Mouse (Mus musculus) bone marrow macrophage, adult 2 months (primary cell): ENCODE results near the gene C87499. TPM values are rescaled to one million over a fixed set of nuclear protein-coding genes. Genes with fewer than 3 reads are reported as not detected.
A peak's percentile ranks its signal among the peaks of the same experiment; 100 is the strongest.

Experiments
- H3K27ac ChIP-seq: 2 replicates; pipeline ENCODE4 v1.5.1; 2012; ENCODE audit warnings: low read depth, low read length; ENCODE audit not compliant: insufficient read depth
- H3K4me1 ChIP-seq: 2 replicates; pipeline ENCODE4 v1.6.1; 2012; ENCODE audit warnings: low read length; ENCODE audit not compliant: control insufficient read depth, insufficient read depth
- H3K4me3 ChIP-seq: 2 replicates; pipeline ENCODE4 v1.5.1; 2012; ENCODE audit warnings: mild to moderate bottlenecking, low read length, moderate library complexity; ENCODE audit not compliant: insufficient read depth
- CTCF ChIP-seq: IDR thresholded peaks from 2 replicates; pipeline ENCODE4 v1.5.1; 2012; ENCODE audit warnings: low read depth, mild to moderate bottlenecking, low read length, moderate library complexity
- POLR2A ChIP-seq: IDR thresholded peaks from 2 replicates; pipeline ENCODE4 v1.6.1; 2012; ENCODE audit warnings: mild to moderate bottlenecking, low read depth, low read length, borderline replicate concordance
- polyA plus RNA-seq: library from polyadenylated mRNA; stranded (reverse); fragments of >200 nt; gene quantifications from 2 replicates; pipeline ENCODE4 v1.2.4, GENCODE M21; 2012; ENCODE audit not compliant: missing spikeins, insufficient read depth, insufficient read length

Gene C87499
- polyA plus RNA-seq = not detected in 2 replicates

- H3K4me1 ChIP-seq = no peaks in the 10 kb centered on the region
- H3K27ac ChIP-seq = no peak within 1 kb of the TSS
- TF ChIP-seq CTCF (no peak), POLR2A (no peak)
- no peak within 1 kb of the TSS for H3K4me3 ChIP-seq
These were observed at the start of gene C87499 for GRCm38 (mm10) chr4:88634311-88634710. Gene C87499, minus strand, starts transcription at chr4:88634411.

GRCm38 (mm10) chr4:88683812-88684211 lies 49.6 kb upstream of the C87499 start, which contains the start of gene Ifna2:
Gene Ifna2, minus strand, starts transcription at chr4:88683912.
- no peak within 1 kb of the TSS for H3K4me3 ChIP-seq
- no peak for TF ChIP-seq POLR2A
- no peak for TF ChIP-seq CTCF

GRCm38 (mm10) chr4:88681353-88681752 lies 47.1 kb upstream of the C87499 start:
- Histone ChIP-seq H3K4me1 (no peaks in the 10 kb centered on the region), H3K4me3 (no peak overlapping the region), H3K27ac (no peak overlapping the region)
- TF ChIP-seq POLR2A (no peak), CTCF (no peak)

More at GRCm38 (mm10) chr4:88683812-88684211, 49.6 kb upstream of the C87499 start, which contains the start of gene Ifna2:
- no peak within 1 kb of the TSS for H3K27ac ChIP-seq
- H3K4me1 ChIP-seq = no peaks in the 10 kb centered on the region

GRCm38 (mm10) chr4:88680362-88680761 lies 46.2 kb upstream of the C87499 start:
- H3K4me3 ChIP-seq = no peak overlapping the region
- TF ChIP-seq CTCF (no peak), POLR2A (no peak)
- H3K4me1 ChIP-seq = no peaks in the 10 kb centered on the region
- no peak overlapping the region for H3K27ac ChIP-seq

- no peaks in the 10 kb centered on the region for H3K4me1 ChIP-seq
- no peak for TF ChIP-seq CTCF
- TF ChIP-seq POLR2A = no peak
- no peak within 1 kb of the TSS for H3K4me3 ChIP-seq
- H3K27ac ChIP-seq = no peak within 1 kb of the TSS
These were observed 42.6 kb upstream of the C87499 start, which contains the start of gene Ifna16 for GRCm38 (mm10) chr4:88676824-88677223. Gene Ifna16, minus strand, starts transcription at chr4:88676924.

- Histone ChIP-seq H3K4me3 (no peak overlapping the region), H3K4me1 (no peaks in the 10 kb centered on the region), H3K27ac (no peak overlapping the region)
- TF ChIP-seq CTCF = no peak
- no peak for TF ChIP-seq POLR2A
These were observed 21.2 kb upstream of the C87499 start for GRCm38 (mm10) chr4:88655461-88655860.

- Histone ChIP-seq H3K4me3 (no peak overlapping the region), H3K4me1 (no peaks in the 10 kb centered on the region)
- TF ChIP-seq CTCF (no peak), POLR2A (no peak)
These were observed 19.4 kb upstream of the C87499 start for GRCm38 (mm10) chr4:88653644-88654043.

GRCm38 (mm10) chr4:88644359-88644758 lies 10.1 kb upstream of the C87499 start, which contains the start of gene Ifna13:
Gene Ifna13, minus strand, starts transcription at chr4:88644459.
- Histone ChIP-seq H3K4me3 (no peak within 1 kb of the TSS), H3K27ac (no peak within 1 kb of the TSS), H3K4me1 (no peaks in the 10 kb centered on the region)
- no peak for TF ChIP-seq POLR2A
- TF ChIP-seq CTCF = no peak

More at GRCm38 (mm10) chr4:88653644-88654043, 19.4 kb upstream of the C87499 start:
- H3K27ac ChIP-seq = no peak overlapping the region

- H3K4me1 ChIP-seq = no peaks in the 10 kb centered on the region
- no peak overlapping the region for H3K4me3 ChIP-seq
- H3K27ac ChIP-seq = no peak overlapping the region
- no peak for TF ChIP-seq POLR2A
- no peak for TF ChIP-seq CTCF
These were observed 8.3 kb upstream of the C87499 start for GRCm38 (mm10) chr4:88642526-88642925.

GRCm38 (mm10) chr4:88641077-88641831 lies 7.0 kb upstream of the C87499 start:
- peak overlapping the region; percentile 65 for H3K4me3 ChIP-seq
- H3K27ac ChIP-seq = no peak overlapping the region
- TF ChIP-seq POLR2A (no peak), CTCF (peak; percentile 100)
- H3K4me1 ChIP-seq = no peaks in the 10 kb centered on the region

- Histone ChIP-seq H3K4me3 (peak overlapping the region; percentile 65), H3K27ac (no peak overlapping the region), H3K4me1 (no peaks in the 10 kb centered on the region)
- TF ChIP-seq POLR2A = no peak
- no peak for TF ChIP-seq CTCF
These were observed 6.5 kb upstream of the C87499 start for GRCm38 (mm10) chr4:88640704-88641076.
